Mouse (Mus musculus) small intestine, adult 2 months (tissue): ENCODE data around the gene Fstl3. TPM values are rescaled to one million over a fixed set of nuclear protein-coding genes. Genes with fewer than 3 reads are reported as not detected.
A peak's percentile ranks its signal among the peaks of the same experiment; 100 is the strongest.

ENCODE experiments used
- H3K27ac ChIP-seq: fragments of 200-500 bp; 2 replicates; pipeline ENCODE4 v1.5.1; 2012; ENCODE audit warnings: low read depth, low read length, control low read depth, inconsistent platforms; ENCODE audit not compliant: insufficient read depth
- H3K27me3 ChIP-seq: fragments of 200-500 bp; 2 replicates; pipeline ENCODE4 v1.6.1; 2012; ENCODE audit warnings: mild to moderate bottlenecking, moderate library complexity, low read length, inconsistent platforms; ENCODE audit not compliant: control insufficient read depth, insufficient read depth
- H3K36me3 ChIP-seq: fragments of 200-500 bp; 2 replicates; pipeline ENCODE4 v1.6.1; 2012; ENCODE audit warnings: mild to moderate bottlenecking, low read length, control low read depth, inconsistent platforms; ENCODE audit not compliant: control insufficient read depth, insufficient read depth
- H3K4me1 ChIP-seq: fragments of 200-500 bp; 2 replicates; pipeline ENCODE4 v1.6.1; 2012; ENCODE audit warnings: low read length, inconsistent platforms, mixed read lengths; ENCODE audit not compliant: control insufficient read depth, insufficient read depth, insufficient read length
- H3K4me3 ChIP-seq: fragments of 200-500 bp; 2 replicates; pipeline ENCODE4 v1.5.1; 2012; ENCODE audit warnings: low read depth, mild to moderate bottlenecking, control low read depth, inconsistent platforms, low read length, moderate library complexity
- CTCF ChIP-seq: fragments of 200-500 bp; IDR thresholded peaks from 2 replicates; pipeline ENCODE4 v1.5.1; 2012; ENCODE audit warnings: low read depth, mild to moderate bottlenecking, control low read depth, inconsistent platforms, low read length, moderate library complexity, mixed read lengths; ENCODE audit not compliant: insufficient replicate concordance, insufficient read length; ENCODE audit errors: extremely low read depth
- POLR2A ChIP-seq: fragments of 200-500 bp; IDR thresholded peaks from 2 replicates; pipeline ENCODE4 v1.6.1; 2012; ENCODE audit warnings: low read depth, mild to moderate bottlenecking, control low read depth, inconsistent platforms, low read length, moderate library complexity
- WGBS: fragments of 180-500 bp; shearing (Covaris S2); methylation state at CpG from one replicate; pipeline ENCODE4 v1.1.7; 2018; 5-methylcytosine and 5-hydroxymethylcytosine counted together
- polyA plus RNA-seq: library from polyadenylated mRNA; depleted of rRNA; stranded (reverse); fragments of >200 nt; gene quantifications from 2 replicates; pipeline ENCODE4 v1.2.3, GENCODE M21; 2012

Fstl3 gene
- polyA plus RNA-seq, 1 experiment = 19.6 TPM

- Histone ChIP-seq H3K36me3 (no peaks in the 10 kb centered on the region), H3K27ac (peak overlapping the region; percentile 83), H3K27me3 (no peaks in the 10 kb centered on the region), H3K4me1 (peaks cover 38% of the 10 kb centered on the region), H3K4me3 (no peak overlapping the region)
- TF ChIP-seq POLR2A (no peak), CTCF (no peak)
- WGBS = 59% methylated on average over 5 of the region's 5 CpGs
These were observed 37.3 kb downstream of the Fstl3 start for GRCm38 (mm10) chr10:79814271-79814842.

- TF ChIP-seq CTCF = no peak
- no peak for TF ChIP-seq POLR2A
- no peak overlapping the region; the same call in 1 of the 2 replicates for H3K27ac ChIP-seq
- no peak overlapping the region for H3K4me3 ChIP-seq
- H3K27me3 ChIP-seq = no peaks in the 10 kb centered on the region
- peaks cover 50% of the 10 kb centered on the region for H3K4me1 ChIP-seq
- no peaks in the 10 kb centered on the region for H3K36me3 ChIP-seq
- WGBS = 53% methylated on average over 12 of the region's 12 CpGs
These were observed 38.8 kb downstream of the Fstl3 start for GRCm38 (mm10) chr10:79815671-79816494.

- Histone ChIP-seq H3K27me3 (no peaks in the 10 kb centered on the region), H3K36me3 (0 out of 2 replicates have a peak, but pooled peaks cover 2% of the 10 kb centered on the region), H3K4me3 (no peak overlapping the region), H3K4me1 (peaks cover 48% of the 10 kb centered on the region), H3K27ac (no peak overlapping the region)
- WGBS = 69% methylated on average over 2 of the region's 2 CpGs
- TF ChIP-seq POLR2A = no peak
- no peak for TF ChIP-seq CTCF
These were observed 40.0 kb downstream of the Fstl3 start for GRCm38 (mm10) chr10:79817111-79817510.

- WGBS = 56% methylated on average over 4 of the region's 4 CpGs
- peaks cover 45% of the 10 kb centered on the region for H3K4me1 ChIP-seq
- peaks cover 2% of the 10 kb centered on the region; the same call in 1 of the 2 replicates for H3K36me3 ChIP-seq
- H3K27ac ChIP-seq = no peak overlapping the region
- TF ChIP-seq POLR2A (no peak), CTCF (no peak)
- H3K4me3 ChIP-seq = no peak overlapping the region
- H3K27me3 ChIP-seq = no peaks in the 10 kb centered on the region
These were observed 41.2 kb downstream of the Fstl3 start for GRCm38 (mm10) chr10:79818225-79818624.

- Histone ChIP-seq H3K27me3 (no peaks in the 10 kb centered on the region), H3K36me3 (peaks cover 5% of the 10 kb centered on the region; the same call in 1 of the 2 replicates), H3K27ac (no peak overlapping the region), H3K4me1 (peaks cover 43% of the 10 kb centered on the region), H3K4me3 (no peak overlapping the region)
- TF ChIP-seq POLR2A (no peak), CTCF (no peak)
- 90% methylated on average over 17 of the region's 17 CpGs for WGBS
These were observed 42.5 kb downstream of the Fstl3 start for GRCm38 (mm10) chr10:79819606-79820005.

- TF ChIP-seq POLR2A (no peak), CTCF (no peak)
- peaks cover 7% of the 10 kb centered on the region; the same call in 1 of the 2 replicates for H3K36me3 ChIP-seq
- peak overlapping the region; percentile 86 for H3K4me3 ChIP-seq
- peak overlapping the region; percentile 71 for H3K27ac ChIP-seq
- no peaks in the 10 kb centered on the region for H3K27me3 ChIP-seq
- 43% methylated on average over 8 of the region's 8 CpGs for WGBS
- peaks cover 39% of the 10 kb centered on the region for H3K4me1 ChIP-seq
These were observed 43.2 kb downstream of the Fstl3 start for GRCm38 (mm10) chr10:79820277-79820676.

- WGBS = 22% methylated on average over 11 of the region's 11 CpGs
- Histone ChIP-seq H3K36me3 (peaks cover 11% of the 10 kb centered on the region), H3K27ac (peak within 1 kb of the TSS; percentile 98)
These were observed 43.7 kb downstream of the Fstl3 start, which contains the start of gene Misp for GRCm38 (mm10) chr10:79820782-79821181. Gene Misp (plus strand): TSS chr10:79820989.

More at GRCm38 (mm10) chr10:79820782-79821181, 43.7 kb downstream of the Fstl3 start, which contains the start of gene Misp:
- Histone ChIP-seq H3K4me1 (peaks cover 41% of the 10 kb centered on the region), H3K4me3 (peak within 1 kb of the TSS; percentile 86), H3K27me3 (no peaks in the 10 kb centered on the region)
- TF ChIP-seq CTCF (peak; percentile 42; the same call in 1 of the 2 replicates), POLR2A (peak; percentile 99)
